Mouse (Mus musculus) liver, adult (tissue): ENCODE results near the gene Armc12.

Source experiments
- GATA4 ChIP-seq: IDR thresholded peaks from 2 replicates; pipeline ENCODE4 v1.6.1; 2014; ENCODE audit warnings: mild to moderate bottlenecking, low read length; ENCODE audit not compliant: insufficient replicate concordance

Gene Armc12

GRCm38 (mm10) chr17:28588591-28588990, 58.0 kb downstream of the Armc12 start:
- TF ChIP-seq GATA4, result no peak
